Mouse (Mus musculus): ENCODE data around the gene Ccdc155.

The Ccdc155 gene

GRCm38 (mm10) chr7:45204380-45205143 lies at the start of gene Ccdc155:
Gene Ccdc155, minus strand, starts transcription at chr7:45204892.
- peak; percentile 95 for DNase-seq (ENCODE audit: low read depth, low spot score)

GRCm38 (mm10) chr7:45253806-45254205 lies 49.1 kb upstream of the Ccdc155 start:
- DNase-seq (ENCODE audit: low read depth, low spot score): no peak

DNA sequence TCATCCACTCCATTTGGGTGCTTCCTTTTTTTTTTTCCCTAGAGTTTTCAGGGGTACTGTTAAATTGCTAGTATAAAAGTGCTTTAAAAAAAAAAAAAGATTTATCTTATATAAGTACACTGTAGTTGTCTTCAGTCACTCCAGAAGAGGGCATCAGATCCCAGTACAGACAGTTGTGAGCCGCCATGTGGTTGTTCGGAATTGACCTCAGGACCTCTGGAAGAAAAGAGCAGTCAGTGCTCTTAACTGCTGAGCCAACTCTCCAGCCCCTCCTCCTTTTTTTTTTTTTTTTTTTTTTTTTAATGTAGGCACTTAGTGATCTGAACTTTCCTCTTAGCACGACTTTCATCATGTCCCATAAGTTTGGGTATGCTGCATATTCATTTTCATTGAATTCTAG lies 43.0 kb upstream of the Ccdc155 start:
- DNase-seq (ENCODE audit: low read depth, low spot score): no peak

- no peak for DNase-seq (ENCODE audit: low read depth, low spot score)
Observed at GRCm38 (mm10) chr7:45241389-45241749, 36.7 kb upstream of the Ccdc155 start.

GRCm38 (mm10) chr7:45240633-45241388 lies 36.1 kb upstream of the Ccdc155 start, which contains the start of gene Slc6a16:
Gene Slc6a16, plus strand, starts transcription at chr7:45241085.
- DNase-seq (ENCODE audit: low read depth, low spot score): no peak

DNA sequence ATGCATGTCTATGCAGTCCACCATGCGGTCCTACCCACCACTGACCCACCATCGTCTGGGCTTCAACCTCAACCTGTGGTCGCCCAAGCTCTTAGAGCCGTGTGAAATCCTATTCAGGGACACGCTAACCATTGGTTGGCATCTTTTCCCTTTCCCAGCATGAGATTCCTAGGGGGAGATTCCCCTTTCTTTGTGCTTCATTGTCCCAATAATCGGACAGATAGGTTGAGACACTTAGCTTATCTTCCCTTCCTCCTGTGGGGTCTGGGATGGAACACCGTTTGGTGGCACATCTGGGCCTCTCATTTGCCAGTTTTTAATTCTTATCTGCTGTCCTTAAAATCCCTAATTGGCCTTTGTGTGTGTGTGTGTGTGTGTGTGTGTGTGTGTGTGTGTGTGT lies 35.4 kb upstream of the Ccdc155 start:
- DNase-seq (ENCODE audit: low read depth, low spot score): no peak

DNA sequence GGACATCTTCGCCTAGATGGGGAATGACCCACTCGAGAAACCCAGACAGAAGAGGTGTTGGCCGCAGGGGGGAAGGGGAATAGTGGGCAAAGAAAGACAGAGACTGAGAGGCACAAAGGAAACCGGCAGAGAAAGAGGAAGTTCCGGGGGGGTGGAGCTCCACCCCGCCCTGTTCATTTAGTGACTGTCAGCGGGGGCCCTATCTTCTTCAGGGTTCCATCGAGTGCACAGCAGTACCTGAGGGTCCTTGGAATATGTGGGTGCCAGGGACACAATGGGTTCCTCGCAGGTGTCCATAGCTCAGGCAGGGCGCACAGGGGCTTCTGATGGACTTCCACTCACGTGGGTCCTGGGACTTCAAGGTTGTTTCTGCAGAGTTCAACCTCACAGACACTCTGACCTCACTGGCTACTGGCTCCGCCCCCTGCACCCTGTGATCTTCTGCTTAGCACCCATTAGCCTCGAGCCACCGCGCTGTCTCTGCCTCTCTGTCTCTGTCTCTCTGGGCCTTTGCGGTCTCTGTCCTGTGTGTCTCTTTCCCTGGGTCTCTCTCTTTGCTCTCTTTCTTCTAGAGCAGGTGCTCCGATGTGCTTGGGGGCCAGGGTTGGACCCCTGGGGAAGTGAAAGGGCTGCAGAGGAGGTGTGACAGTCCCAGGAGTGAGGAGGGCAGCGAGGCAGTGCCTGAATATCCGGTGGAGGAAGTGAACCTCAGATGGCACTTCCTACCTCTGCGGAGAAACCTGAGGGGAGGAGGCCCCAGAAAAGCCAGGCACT lies 34.2 kb upstream of the Ccdc155 start, which contains the start of gene Cd37:
Cd37 (minus strand) TSS at position 393 of the 774 bp plus-strand sequence.
- no peak for DNase-seq (ENCODE audit: low read depth, low spot score)

- DNase-seq (ENCODE audit: low read depth, low spot score): no peak
Observed at GRCm38 (mm10) chr7:45237747-45238699, 33.3 kb upstream of the Ccdc155 start.

GRCm38 (mm10) chr7:45235656-45236180 lies 31.0 kb upstream of the Ccdc155 start:
- no peak for DNase-seq (ENCODE audit: low read depth, low spot score)

GRCm38 (mm10) chr7:45234922-45235571 lies 30.4 kb upstream of the Ccdc155 start:
- DNase-seq (ENCODE audit: low read depth, low spot score): no peak

DNA sequence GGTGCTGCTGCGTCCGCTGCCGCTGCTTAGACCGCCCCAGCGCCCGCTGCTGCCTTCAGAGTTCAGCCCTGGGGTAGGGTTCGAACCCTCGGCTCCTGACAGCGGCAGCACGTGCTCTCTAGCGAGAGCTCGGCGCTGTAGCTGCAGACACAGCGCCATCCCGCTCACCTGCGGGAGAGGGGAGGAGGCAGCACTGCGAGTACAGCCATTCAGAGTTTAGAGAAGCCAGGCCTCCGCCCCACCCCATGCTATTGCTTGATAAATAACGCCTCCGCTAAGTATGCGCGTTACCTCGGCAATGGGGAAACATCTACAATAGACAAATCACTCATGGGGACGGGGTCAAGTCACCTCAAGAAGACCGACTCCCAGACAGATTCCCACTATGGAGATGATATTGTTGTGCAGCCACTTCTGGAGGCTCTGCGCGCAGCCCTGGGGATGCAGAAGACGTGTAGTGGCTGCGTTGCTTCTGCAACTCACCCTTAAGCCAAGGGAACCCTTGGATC lies 29.7 kb upstream of the Ccdc155 start:
- no peak for DNase-seq (ENCODE audit: low read depth, low spot score)

- peak; percentile 93 for DNase-seq (ENCODE audit: low read depth, low spot score)
Observed at GRCm38 (mm10) chr7:45233580-45234332, 29.1 kb upstream of the Ccdc155 start.

GRCm38 (mm10) chr7:45232716-45233465 lies 28.2 kb upstream of the Ccdc155 start:
- DNase-seq (ENCODE audit: low read depth, low spot score): peak; percentile 76

DNA sequence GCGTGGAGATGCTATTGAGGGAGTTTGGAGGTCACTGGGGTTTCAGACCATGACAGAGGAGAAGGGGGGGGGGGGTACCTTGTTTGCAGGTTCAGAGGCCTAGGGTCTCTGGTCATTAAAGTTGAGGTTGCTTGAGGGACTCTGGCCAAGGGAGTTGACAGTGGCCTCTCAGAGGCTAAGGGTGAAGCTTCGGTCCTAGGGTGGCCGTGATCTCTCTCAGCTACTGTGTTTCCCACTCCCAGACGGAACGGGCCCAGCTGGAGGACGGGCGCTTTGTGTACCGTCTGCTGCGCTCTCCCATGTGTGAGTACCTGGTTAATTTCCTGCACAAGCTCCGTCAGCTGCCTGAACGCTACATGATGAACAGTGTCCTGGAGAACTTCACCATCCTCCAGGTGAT lies 27.2 kb upstream of the Ccdc155 start:
- no peak for DNase-seq (ENCODE audit: low read depth, low spot score)

DNA sequence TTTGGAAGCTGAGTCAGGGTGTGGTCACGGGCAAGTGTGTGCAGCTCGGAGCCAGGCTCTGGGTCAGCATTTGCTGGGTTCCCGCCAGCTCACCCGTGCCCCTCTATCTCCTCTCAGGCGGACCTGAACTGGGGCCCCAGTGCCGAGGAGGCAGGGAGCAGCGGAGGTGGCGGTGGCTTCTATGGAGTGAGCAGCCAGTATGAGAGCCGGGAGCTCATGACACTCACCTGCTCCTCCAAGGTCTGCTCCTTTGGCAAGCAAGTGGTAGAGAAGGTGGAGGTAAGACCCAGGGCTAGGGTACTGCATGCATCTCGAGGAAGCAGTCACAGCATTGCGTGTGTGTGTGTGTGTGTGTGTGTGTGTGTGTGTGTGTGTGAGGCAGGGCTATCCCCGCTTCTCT lies 26.5 kb upstream of the Ccdc155 start:
- no peak for DNase-seq (ENCODE audit: low read depth, low spot score)

DNA sequence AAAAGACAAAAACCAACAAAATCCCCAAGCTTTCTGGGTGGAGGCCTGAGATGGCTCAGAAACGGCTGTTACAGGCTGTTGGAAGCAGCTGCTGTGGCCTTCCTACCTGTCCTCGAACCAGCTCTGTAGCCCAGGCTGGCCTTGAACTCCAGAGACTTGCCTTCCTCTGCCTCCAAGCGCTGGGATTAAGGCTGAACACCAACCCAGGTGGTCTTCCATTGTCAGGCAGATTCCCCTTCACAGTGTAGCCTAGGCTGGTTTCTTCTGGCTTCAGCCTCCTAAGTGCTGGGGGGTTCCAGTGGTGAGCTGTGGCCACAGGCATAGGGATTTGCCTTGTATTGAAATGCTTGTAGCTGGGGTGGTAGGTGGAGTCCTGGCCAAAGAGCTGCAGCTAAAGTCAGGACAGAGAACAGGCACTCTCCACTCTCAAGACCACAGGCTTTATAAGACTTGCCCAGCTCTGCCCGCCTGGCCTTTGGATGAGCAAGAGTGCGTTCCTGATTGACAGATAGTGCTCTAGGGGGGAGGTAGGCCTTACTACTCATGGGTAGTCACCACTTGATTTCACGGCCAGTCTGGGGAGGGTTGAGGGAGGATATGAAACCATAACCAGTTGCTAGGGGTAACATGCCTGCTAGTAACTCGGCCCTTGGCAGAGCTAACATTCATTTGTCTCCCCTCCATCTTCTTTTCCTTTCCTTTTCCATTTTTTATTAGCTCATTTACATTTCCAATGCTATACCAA lies 24.9 kb upstream of the Ccdc155 start:
- DNase-seq (ENCODE audit: low read depth, low spot score): no peak

DNA sequence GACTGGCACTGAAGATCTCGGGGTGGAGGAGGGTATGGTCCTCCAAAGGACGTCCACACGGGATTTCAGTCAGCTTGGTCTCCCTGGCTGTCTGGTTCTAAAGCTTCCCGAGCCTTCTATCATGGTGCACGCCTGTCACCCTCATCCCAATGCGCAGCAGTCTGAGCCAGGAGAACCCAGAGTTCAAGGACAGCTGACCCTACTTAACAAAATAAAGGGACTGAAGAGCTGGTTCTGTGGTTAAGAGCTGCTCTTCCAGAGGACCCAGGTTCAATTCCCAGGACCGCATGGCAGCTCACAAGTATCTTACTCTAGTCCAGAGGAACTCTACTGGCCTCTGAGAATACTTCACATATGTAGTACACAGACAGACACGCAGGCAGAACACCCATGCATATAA lies 24.4 kb upstream of the Ccdc155 start:
- DNase-seq (ENCODE audit: low read depth, low spot score): no peak

DNA sequence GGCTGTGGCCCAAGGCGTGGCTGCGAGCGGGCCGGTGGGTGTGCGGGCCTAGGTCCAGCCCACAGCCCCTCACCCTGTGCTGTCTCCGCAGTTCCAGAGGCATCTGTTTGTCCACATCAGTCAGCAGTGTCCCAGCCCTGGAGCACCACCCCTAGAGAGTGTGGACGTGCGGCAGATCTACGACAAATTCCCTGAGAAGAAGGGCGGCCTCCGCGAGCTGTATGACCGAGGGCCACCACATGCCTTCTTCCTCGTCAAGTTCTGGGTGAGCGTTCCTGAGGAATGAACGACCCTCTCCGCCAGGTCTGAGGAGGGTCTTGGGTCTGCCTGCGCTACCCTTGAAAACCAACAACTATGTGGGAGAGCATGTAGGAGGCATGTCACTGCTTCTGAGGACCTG lies 23.9 kb upstream of the Ccdc155 start:
- DNase-seq (ENCODE audit: low read depth, low spot score): no peak
